Comparison of ENCODE assay signal across 7 mouse cellular contexts in the genomic region with DNA sequence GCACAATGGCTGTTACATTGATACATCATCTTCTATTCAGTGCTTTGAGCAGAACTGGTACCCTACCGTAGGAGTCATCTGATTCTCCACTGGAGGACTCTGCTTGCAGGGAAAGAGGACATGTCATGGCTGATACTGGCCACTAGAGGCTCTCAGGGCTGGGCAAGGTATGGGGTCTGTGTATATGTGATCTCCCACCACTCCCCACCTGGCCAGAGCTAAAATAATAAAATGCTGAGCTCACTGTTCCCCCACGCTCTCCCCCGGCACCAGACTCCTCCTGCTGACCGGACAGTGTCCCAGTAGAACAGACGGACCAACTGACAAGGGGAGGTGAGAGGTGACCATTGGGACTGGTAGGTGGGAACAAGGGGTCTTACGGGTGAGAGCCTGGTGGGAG. TPM values are rescaled to one million over a fixed set of nuclear protein-coding genes. Genes with fewer than 3 reads are reported as not detected.
DNase-seq lines count a peak whose midpoint lies in the region; ATAC-seq and TF ChIP-seq lines count a peak whose summit lies in the region.

Tmod4 (plus strand) TSS at position 231 of the 400 bp plus-strand sequence.

- WGBS in spleen, adult 2 months = 74% methylated on average over 6 of the region's 6 CpGs
- 64% methylated on average over 6 of the region's 6 CpGs for WGBS in forebrain, embryonic 14.5 days
- WGBS in hindbrain, embryonic 12.5 days = 56% methylated on average over 6 of the region's 6 CpGs
- WGBS in neural tube, embryonic 14.5 days = 62% methylated on average over 6 of the region's 6 CpGs

- no peak within 1 kb of the TSS for H3K9ac ChIP-seq in forebrain, embryonic 14.5 days (ENCODE audit: low read length)
- H3K9ac ChIP-seq in hindbrain, embryonic 12.5 days = no peak within 1 kb of the TSS
- no peak within 1 kb of the TSS for H3K9ac ChIP-seq in neural tube, embryonic 14.5 days (replicated peaks; ENCODE audit: low read depth, low read length)

- H3K4me2 ChIP-seq in forebrain, embryonic 14.5 days (ENCODE audit: low read length) = no peak within 1 kb of the TSS
- no peak within 1 kb of the TSS for H3K4me2 ChIP-seq in hindbrain, embryonic 12.5 days (replicated peaks)
- no peak within 1 kb of the TSS for H3K4me2 ChIP-seq in neural tube, embryonic 14.5 days (ENCODE audit: low read depth, low read length)

- peaks cover 24% of the 10 kb centered on the region for H3K36me3 ChIP-seq in spleen, adult 2 months (ENCODE audit: control insufficient read depth, insufficient read depth, low read length)
- peaks cover 43% of the 10 kb centered on the region for H3K36me3 ChIP-seq in forebrain, embryonic 14.5 days (ENCODE audit: control insufficient read depth, insufficient read depth, low read length)
- peaks cover 42% of the 10 kb centered on the region for H3K36me3 ChIP-seq in hindbrain, embryonic 12.5 days
- H3K36me3 ChIP-seq in neural tube, embryonic 14.5 days (ENCODE audit: control insufficient read depth, insufficient read depth, low read length) = peaks cover 35% of the 10 kb centered on the region

- H3K4me1 ChIP-seq in spleen, adult 2 months (ENCODE audit: control insufficient read depth, insufficient read depth, insufficient read length) = no peaks in the 10 kb centered on the region
- peaks cover 6% of the 10 kb centered on the region for H3K4me1 ChIP-seq in forebrain, embryonic 14.5 days (ENCODE audit: control insufficient read depth, insufficient read depth, low read length)
- 0 out of 2 replicates have a peak, but pooled peaks cover 4% of the 10 kb centered on the region for H3K4me1 ChIP-seq in hindbrain, embryonic 12.5 days
- no peaks in the 10 kb centered on the region for H3K4me1 ChIP-seq in neural tube, embryonic 14.5 days (ENCODE audit: control insufficient read depth, insufficient read depth, low read length)

- H3K4me3 ChIP-seq in spleen, adult 2 months (ENCODE audit: extremely low read depth, insufficient read depth, insufficient read length) = no peak within 1 kb of the TSS
- H3K4me3 ChIP-seq in forebrain, embryonic 14.5 days (ENCODE audit: low read depth, low read length) = no peak within 1 kb of the TSS
- H3K4me3 ChIP-seq in hindbrain, embryonic 12.5 days = no peak within 1 kb of the TSS
- H3K4me3 ChIP-seq in neural tube, embryonic 14.5 days (ENCODE audit: low read depth, low read length) = no peak within 1 kb of the TSS

- peak; percentile 30; the same call in 1 of the 2 replicates for TF ChIP-seq CTCF in spleen, adult 2 months (IDR thresholded peaks at IDR 0.05; ENCODE audit: extremely low read depth, insufficient read depth, insufficient read length, insufficient replicate concordance)

- peak; percentile 49 for ATAC-seq in forebrain, embryonic 14.5 days
- 0 out of 2 replicates have a peak, but pooled peaks have one; percentile 39 for ATAC-seq in hindbrain, embryonic 12.5 days (ENCODE audit: low FRiP score)
- peak; percentile 42; the same call in 1 of the 2 replicates for ATAC-seq in neural tube, embryonic 14.5 days (ENCODE audit: low read depth)

- H3K9me3 ChIP-seq in forebrain, embryonic 14.5 days (replicated peaks; ENCODE audit: control insufficient read depth, low read length) = no peaks in the 10 kb centered on the region
- no peaks in the 10 kb centered on the region for H3K9me3 ChIP-seq in hindbrain, embryonic 12.5 days (replicated peaks)
- H3K9me3 ChIP-seq in neural tube, embryonic 14.5 days (ENCODE audit: control insufficient read depth, low read length) = no peaks in the 10 kb centered on the region

- no peak for DNase-seq in spleen, adult 2 months (ENCODE audit: low read depth in 1 of 2, low spot score in 2 of 2)
- DNase-seq in spleen, postnatal 10 days (ENCODE audit: low spot score in 2 of 2) = no peak
- DNase-seq in forebrain, embryonic 14.5 days (ENCODE audit: low spot score) = no peak
- DNase-seq in right cerebral cortex, postnatal 4 days = no peak
- no peak for DNase-seq in urinary bladder, postnatal 14 days (ENCODE audit: low spot score)

- H3K27ac ChIP-seq in spleen, adult 2 months (ENCODE audit: insufficient read depth, low read length) = no peak within 1 kb of the TSS
- peak within 1 kb of the TSS; percentile 44; the same call in 1 of the 2 replicates for H3K27ac ChIP-seq in forebrain, embryonic 14.5 days (ENCODE audit: low read depth, low read length)
- no peak within 1 kb of the TSS for H3K27ac ChIP-seq in hindbrain, embryonic 12.5 days
- H3K27ac ChIP-seq in neural tube, embryonic 14.5 days (ENCODE audit: low read depth, low read length) = no peak within 1 kb of the TSS; the same call in 1 of the 2 replicates

- TF ChIP-seq POLR2A in spleen, adult 2 months (IDR thresholded peaks at IDR 0.05; ENCODE audit: low read depth, low read length) = no peak

- no peaks in the 10 kb centered on the region for H3K27me3 ChIP-seq in spleen, adult 2 months (ENCODE audit: control insufficient read depth, insufficient read depth, low read length)
- H3K27me3 ChIP-seq in forebrain, embryonic 14.5 days (replicated peaks; ENCODE audit: control insufficient read depth, insufficient read depth, low read length) = no peaks in the 10 kb centered on the region
- H3K27me3 ChIP-seq in hindbrain, embryonic 12.5 days = no peaks in the 10 kb centered on the region
- H3K27me3 ChIP-seq in neural tube, embryonic 14.5 days (ENCODE audit: control insufficient read depth, insufficient read depth, low read length) = no peaks in the 10 kb centered on the region

RNA-seq across cellular contexts. Expression of gene Tmod4, which starts in this region (rescaled TPM):
- polyA plus RNA-seq in spleen, adult 2 months (2012; rRNA removed) = 0.69 and 0.91 TPM in 2 replicates
- polyA plus RNA-seq in forebrain, embryonic 14.5 days (2014; fragmentation: Nextera tagmentation; extraction: Ambion mirVana) = 0.55 and 0.83 TPM in 2 replicates
- polyA plus RNA-seq in hindbrain, embryonic 12.5 days (2016; fragmentation: Nextera tagmentation; extraction: Ambion mirVana) = 0.81 and 0.99 TPM in 2 replicates
- 0.72 and 0.98 TPM in 2 replicates for polyA plus RNA-seq in neural tube, embryonic 14.5 days (2014; fragmentation: Nextera tagmentation; extraction: Ambion mirVana)

Comparison
In these comparisons a context has a peak if more than half of its experiments do, and no peak if none do; other contexts are left out.
1. Peak in ATAC-seq and H3K27ac ChIP-seq in forebrain, embryonic 14.5 days; RNA of the gene not detected or under 1 TPM.
2. Peak in ATAC-seq in hindbrain, embryonic 12.5 days; RNA of the gene not detected or under 1 TPM.
3. Peak in ATAC-seq in neural tube, embryonic 14.5 days; RNA of the gene not detected or under 1 TPM.